Mouse (Mus musculus) forelimb bud, embryonic 11.5 days (tissue): Measurements from ENCODE around the gene Mroh2a.
A peak's percentile ranks its signal among the peaks of the same experiment; 100 is the strongest.

Experiments used
- DNase-seq: peaks from one replicate; pipeline ENCODE4 v3.0.0-alpha.2; 2012; ENCODE audit warnings: low read depth, low spot score

The Mroh2a gene

GRCm38 (mm10) chr1:88258881-88259642, 32.3 kb downstream of the Mroh2a start:
- DNase-seq = no peak

DNA sequence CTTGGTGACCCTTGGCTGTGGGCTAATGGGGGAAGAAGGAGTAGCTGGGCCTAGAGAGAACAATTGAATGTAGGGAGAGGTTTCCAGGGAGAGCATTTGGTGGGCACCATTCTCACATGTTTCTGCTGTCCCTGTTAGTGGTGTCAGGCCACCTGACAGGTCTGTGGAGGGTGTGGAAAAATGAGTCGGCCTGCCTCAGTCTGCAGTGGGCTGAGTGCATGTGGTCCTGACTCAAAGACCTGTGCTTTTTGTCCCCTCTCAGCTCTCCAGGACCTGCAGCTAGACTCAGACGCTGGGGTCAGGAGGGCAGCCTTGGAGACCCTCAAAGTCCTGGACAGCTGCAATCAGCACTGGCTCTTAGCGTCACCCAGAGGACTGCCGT, 32.8 kb downstream of the Mroh2a start:
- DNase-seq = no peak

- DNase-seq = no peak
Observed at GRCm38 (mm10) chr1:88260114-88260513, 33.3 kb downstream of the Mroh2a start.

DNA sequence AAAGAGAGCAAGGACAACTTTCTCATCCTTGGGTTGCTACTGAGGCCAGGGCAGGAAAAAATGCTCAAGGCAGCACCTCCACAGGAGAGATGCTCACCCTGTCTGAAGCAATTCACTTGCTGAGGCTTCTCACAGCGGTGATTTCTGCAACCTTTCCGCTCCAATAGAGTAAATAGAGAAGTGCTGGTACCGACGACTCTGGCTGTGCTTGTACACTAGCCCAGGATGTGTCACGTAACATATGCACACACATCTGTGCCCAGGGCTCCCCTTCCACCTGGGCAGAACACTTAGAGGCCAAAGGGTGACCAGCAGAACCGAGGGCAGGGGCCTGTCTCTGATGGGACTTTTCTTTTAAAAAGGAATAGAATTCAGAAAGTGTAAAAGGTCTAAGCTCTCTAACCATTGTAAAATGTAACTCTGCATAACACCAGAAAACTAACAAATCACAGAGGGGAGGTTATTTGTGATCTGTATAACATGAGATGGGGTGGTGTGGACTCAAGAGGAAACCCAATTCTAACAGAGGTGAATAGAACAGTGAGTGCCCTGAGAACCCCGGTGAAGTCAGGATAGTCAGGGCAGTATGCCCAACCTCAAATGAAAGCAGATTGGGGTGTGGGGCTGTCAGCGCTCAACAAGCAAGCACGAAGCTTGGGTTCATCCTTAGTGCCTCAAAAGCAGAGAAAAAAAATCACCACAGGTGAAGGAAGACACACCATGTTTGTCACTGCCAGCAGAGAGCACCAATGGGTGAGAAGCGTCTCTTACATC, 34.0 kb downstream of the Mroh2a start:
- no peak for DNase-seq

- no peak for DNase-seq
Observed at GRCm38 (mm10) chr1:88261706-88262105, 34.9 kb downstream of the Mroh2a start.

DNA sequence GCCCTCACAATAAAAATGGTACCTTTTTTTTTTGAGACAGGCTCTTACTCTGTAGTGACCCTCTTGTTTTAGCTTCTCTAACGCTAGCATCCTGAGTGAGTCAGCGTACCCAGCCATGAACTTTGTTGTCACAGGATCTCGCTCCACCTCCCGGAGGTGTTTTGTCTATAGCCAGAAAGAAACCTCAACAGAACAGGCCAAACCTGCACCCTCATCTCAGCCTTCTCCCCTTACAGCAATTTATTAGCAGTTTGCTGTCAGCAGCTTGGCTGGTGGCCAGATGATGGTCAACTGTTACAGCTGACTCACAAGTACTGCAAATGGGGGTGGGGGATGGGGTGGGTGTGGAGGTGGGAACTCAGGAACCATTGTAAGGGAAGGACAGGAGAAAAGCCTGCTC, 35.5 kb downstream of the Mroh2a start:
- peak; percentile 51 for DNase-seq

DNA sequence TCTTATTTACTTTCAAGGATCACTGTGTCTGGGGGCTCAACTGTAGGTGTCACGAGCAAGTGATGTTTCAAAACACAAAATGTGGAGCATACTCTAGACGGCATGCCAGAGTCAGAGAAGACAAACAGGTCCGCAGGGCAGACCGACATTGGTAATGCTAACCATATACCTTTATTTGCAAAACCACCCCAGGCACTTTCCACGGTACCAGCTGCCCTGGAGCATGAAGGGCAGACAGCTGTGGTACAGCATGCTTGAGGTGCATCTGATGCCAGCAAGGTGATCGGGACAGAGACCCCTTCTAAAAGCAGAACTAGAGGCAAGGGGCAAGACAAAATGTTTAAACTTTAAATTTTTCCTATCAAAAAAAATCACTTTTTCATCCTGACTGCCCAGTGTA, 36.2 kb downstream of the Mroh2a start:
- no peak for DNase-seq

DNA sequence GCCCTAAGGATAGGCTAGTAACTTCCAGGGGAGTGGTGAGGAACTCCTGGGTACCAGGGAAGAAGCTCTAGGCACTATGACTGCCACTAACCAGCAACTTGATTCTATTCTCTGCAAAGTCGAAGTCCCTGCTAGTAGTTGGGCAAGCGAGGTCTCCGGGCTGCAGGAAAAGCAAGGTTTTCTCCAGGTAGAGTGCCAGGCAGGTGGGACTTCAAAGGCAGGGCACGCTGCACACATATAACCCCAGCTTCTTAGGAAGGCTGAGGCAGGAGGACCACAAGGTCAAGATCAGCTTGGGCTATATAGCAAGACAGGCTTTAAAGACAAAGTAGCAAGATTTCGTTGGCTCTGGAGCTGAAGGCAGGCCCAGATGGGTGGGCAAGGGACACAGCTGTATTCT, 37.0 kb downstream of the Mroh2a start:
- DNase-seq = no peak

GRCm38 (mm10) chr1:88264237-88264868, 37.6 kb downstream of the Mroh2a start:
- DNase-seq = no peak

GRCm38 (mm10) chr1:88264869-88265240, 38.1 kb downstream of the Mroh2a start:
- no peak for DNase-seq

DNA sequence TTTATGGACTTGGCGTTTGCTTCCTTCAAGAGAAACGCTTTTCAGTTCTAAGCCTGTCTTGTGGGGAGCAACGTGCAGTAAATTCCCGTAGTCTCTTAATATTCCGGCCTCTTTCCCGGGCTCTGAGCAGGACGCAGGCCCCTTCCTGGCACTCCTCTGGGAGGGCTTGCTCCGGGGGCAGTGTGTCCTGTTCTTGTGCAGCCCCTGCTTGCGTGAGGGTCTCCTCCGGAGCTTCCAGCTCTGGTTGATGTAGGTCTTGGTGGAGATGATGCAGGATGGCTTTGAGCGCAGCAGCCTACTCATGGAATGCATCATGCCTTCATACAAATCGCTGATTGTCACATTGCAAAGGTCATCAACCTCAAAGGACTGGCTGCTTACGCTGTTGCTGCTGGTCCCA, 39.3 kb downstream of the Mroh2a start:
- no peak for DNase-seq

- no peak for DNase-seq
Observed at GRCm38 (mm10) chr1:88267489-88267888, 40.7 kb downstream of the Mroh2a start.

GRCm38 (mm10) chr1:88268070-88268469, 41.3 kb downstream of the Mroh2a start:
- DNase-seq = no peak

GRCm38 (mm10) chr1:88269539-88270309, 42.9 kb downstream of the Mroh2a start:
- DNase-seq = no peak

DNA sequence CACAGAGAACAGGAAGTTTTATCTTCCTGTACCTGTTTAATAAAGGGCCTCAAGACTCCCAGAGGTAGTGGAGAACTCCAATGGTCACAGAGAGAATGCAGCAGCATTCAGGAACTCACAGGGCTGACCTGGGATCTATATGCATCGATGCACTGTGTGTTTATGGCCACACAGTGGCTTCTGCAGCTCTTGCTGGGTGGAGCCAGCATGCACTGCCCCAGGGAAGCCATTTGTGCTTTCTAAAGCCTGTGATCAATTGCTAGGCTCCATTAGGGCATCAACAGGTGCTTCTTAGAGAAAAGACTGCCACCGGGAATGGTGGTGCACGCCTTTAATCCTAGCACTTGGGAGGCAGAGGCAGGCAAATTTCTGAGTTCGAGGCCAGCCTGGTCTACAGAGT, 46.1 kb downstream of the Mroh2a start:
- no peak for DNase-seq

- no peak for DNase-seq
Observed at GRCm38 (mm10) chr1:88273326-88273725, 46.5 kb downstream of the Mroh2a start.

DNA sequence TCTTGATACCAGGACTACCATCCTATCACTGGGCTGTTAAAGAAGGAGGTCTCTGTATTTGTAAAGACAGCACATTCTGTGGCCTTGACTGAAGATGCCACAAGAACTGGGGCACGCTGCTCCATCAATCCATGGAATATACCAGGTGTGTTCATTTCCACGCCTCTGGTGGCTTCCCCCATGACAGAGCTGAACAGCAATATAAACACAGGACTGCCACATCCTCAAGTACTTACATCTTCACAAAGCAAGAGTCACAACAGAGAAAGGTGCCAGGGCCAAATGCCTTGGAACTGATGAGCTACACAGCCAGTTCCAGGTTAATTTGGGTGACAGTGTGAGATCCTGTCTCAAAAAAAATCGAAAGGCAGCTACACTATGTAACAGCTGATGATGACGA, 47.0 kb downstream of the Mroh2a start:
- no peak for DNase-seq

GRCm38 (mm10) chr1:88274371-88275077, 47.7 kb downstream of the Mroh2a start:
- no peak for DNase-seq

DNA sequence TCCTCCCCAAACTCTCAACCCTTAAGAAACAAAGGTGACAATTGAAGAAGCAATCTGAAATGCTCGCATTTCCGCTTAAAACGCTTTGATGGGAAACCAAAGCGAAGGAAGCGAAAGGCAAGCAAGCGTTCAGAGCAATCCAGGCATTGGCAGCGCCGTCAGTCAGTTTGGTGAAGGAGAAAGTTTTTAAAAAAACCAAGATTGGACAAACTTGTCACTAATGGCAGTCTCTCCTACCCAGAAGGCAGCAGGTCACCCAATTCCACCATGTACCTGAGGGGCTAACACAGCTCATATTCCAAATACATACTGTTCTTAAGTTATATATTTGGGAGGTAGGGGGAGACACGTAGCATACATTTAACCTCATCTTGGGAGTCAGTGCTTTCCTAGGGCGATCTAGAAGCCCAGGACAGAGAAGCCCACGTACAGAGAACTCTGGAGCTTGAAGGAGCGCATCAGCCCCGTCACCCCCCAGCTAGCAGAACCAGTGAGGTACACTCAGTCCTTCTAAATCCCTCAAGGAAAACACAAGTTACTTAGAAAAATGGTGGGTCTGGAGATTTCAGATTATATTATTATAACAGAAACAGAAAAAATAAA, 48.4 kb downstream of the Mroh2a start:
- DNase-seq = no peak

DNA sequence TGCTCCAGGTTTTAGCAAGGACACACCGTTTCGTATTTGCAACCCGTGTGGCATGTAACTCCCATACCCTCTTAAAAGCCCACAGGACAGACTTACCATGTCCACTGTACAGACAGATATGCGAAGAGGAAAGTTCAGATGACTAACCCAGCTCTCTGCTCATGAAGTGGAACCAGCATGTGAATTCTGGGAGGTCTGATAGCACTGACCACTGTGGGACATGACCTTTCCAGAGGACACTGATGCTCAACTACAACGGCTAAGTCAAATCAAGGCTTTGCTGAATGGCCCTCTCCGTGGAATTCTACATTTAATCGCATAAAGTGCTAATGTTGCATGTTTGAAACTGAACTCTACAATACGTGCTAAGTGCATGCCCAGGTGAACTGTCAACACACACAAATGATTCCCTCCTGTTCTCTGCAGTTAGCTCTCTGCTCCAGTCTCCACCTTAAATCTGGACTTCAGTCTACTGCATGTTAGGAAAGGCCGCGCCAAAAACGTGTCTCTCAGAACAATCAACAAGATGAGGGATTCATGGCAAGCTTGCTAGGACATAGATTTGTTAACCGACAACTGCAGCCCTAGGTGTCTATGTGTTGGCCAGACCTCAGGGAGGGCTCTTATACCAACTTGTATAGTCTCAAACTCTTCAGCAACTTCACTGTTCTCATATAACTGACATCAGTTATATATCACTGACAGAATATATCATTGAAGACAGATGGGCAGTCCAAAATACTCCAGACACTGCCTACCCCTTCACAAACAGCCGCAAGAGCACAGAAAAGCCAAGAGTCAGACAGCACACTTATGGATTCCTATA, 49.1 kb downstream of the Mroh2a start:
- DNase-seq = no peak
